In the genomic region with DNA sequence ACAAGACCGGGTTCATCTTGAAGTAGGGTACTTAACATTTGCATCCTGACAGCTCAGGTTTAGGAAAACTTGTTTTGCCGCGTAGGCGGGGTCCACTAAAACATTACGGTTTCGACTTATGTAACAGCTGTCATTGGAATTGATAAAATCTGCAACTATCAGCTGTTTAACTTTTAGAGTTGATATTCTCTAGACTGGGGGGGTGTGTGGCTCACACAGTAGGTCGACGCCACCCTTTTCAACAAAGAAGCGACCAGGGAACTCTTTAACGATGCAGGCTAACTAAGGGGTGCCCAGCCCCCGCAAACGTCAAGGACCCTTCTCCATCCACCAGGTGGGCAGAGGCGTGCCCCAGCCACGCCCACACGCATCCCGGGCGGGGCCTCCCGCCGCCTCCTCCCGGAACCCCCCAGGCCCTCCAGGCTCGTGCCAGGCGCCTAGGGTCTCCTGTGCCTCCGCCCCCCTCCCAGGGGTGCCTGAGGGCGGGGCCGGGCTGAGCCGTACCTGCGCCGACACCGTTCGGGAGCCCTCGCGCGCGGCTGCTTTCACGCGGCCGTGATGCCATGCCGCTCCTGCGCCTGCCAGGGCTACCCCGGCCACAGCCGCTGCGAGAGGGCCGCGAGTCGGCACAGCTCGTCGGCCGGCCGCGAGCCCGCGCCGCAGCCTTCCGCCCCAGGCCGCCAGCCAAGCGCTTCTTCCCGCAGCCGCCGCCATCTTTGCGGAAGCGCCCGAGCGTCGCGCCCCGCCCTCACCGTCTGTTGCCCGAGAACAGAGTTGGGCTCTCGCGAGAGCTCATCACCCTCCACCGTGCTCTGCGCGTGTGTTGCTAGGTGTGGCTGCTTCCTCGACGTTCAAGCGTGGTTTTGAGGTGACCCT, we compare ENCODE assay signal across 8 mouse cellular contexts. TPM values are rescaled to one million over a fixed set of nuclear protein-coding genes. Genes with fewer than 3 reads are reported as not detected.
DNase-seq lines count a peak whose midpoint lies in the region; ATAC-seq and TF ChIP-seq lines count a peak whose summit lies in the region.

A gene (minus strand): TSS at position 737 of the 876 bp plus-strand sequence.

- TF ChIP-seq POLR2A in bone marrow macrophage, adult 2 months (IDR thresholded peaks at IDR 0.05; ENCODE audit: borderline replicate concordance, low read depth, low read length) = no peak
- TF ChIP-seq POLR2A in embryonic fibroblast, embryonic 13.5 days (IDR thresholded peaks at IDR 0.05; ENCODE audit: low read depth, low read length) = peak; percentile 75

- peak within 1 kb of the TSS; percentile 81 for H3K4me2 ChIP-seq in kidney, embryonic 14.5 days (replicated peaks; ENCODE audit: low read depth, low read length)

- peaks cover 10% of the 10 kb centered on the region for H3K4me1 ChIP-seq in bone marrow macrophage, adult 2 months (ENCODE audit: control insufficient read depth, insufficient read depth, low read length)
- H3K4me1 ChIP-seq in embryonic fibroblast, embryonic 13.5 days (ENCODE audit: control insufficient read depth, insufficient read depth, low read length) = peaks cover 5% of the 10 kb centered on the region
- H3K4me1 ChIP-seq in kidney, embryonic 14.5 days (ENCODE audit: control insufficient read depth, insufficient read depth, low read length) = peaks cover 4% of the 10 kb centered on the region; the same call in 1 of the 2 replicates

- H3K9me3 ChIP-seq in kidney, embryonic 14.5 days (ENCODE audit: control insufficient read depth, low read length) = no peaks in the 10 kb centered on the region

- DNase-seq in A20 (ENCODE audit: low read depth, low spot score) = peak; percentile 98
- DNase-seq in heart, adult 9 months (ENCODE audit: low spot score in 2 of 2) = peak; percentile 76 to 79
- DNase-seq in liver = peak; percentile 86
- DNase-seq in spleen, postnatal 4 days (ENCODE audit: low spot score in 2 of 2) = peak; percentile 80 to 90

- peak within 1 kb of the TSS; percentile 28; the same call in 1 of the 2 replicates for H3K27ac ChIP-seq in bone marrow macrophage, adult 2 months (ENCODE audit: insufficient read depth, low read depth, low read length)
- peak within 1 kb of the TSS; percentile 57 for H3K27ac ChIP-seq in embryonic fibroblast, embryonic 13.5 days (ENCODE audit: insufficient read depth, low read length)
- peak within 1 kb of the TSS; percentile 69; the same call in 1 of the 2 replicates for H3K27ac ChIP-seq in kidney, embryonic 14.5 days (ENCODE audit: low read depth, low read length)

- TF ChIP-seq CTCF in bone marrow macrophage, adult 2 months (IDR thresholded peaks at IDR 0.05; ENCODE audit: low read depth, low read length) = no peak
- no peak for TF ChIP-seq CTCF in embryonic fibroblast, embryonic 13.5 days (IDR thresholded peaks at IDR 0.05; ENCODE audit: borderline replicate concordance, insufficient read depth, low read length)

- ATAC-seq in kidney, embryonic 14.5 days (ENCODE audit: low FRiP score, low TSS enrichment) = peak; percentile 93
- peak; percentile 96 for ATAC-seq in monocyte, adult 5-6 weeks (replicated peaks; ENCODE audit: insufficient number of reproducible peaks, low FRiP score, low TSS enrichment, poor library complexity, severe bottlenecking)

- H3K4me3 ChIP-seq in bone marrow macrophage, adult 2 months (ENCODE audit: insufficient read depth, low read length) = peak within 1 kb of the TSS; percentile 92
- peak within 1 kb of the TSS; percentile 58 for H3K4me3 ChIP-seq in embryonic fibroblast, embryonic 13.5 days (ENCODE audit: insufficient read depth, low read length)
- H3K4me3 ChIP-seq in kidney, embryonic 14.5 days (ENCODE audit: low read length) = peak within 1 kb of the TSS; percentile 97

- no peaks in the 10 kb centered on the region for H3K36me3 ChIP-seq in kidney, embryonic 14.5 days (ENCODE audit: control insufficient read depth, insufficient read depth, low read length)

- H3K27me3 ChIP-seq in kidney, embryonic 14.5 days (ENCODE audit: control insufficient read depth, insufficient read depth, low read length) = no peaks in the 10 kb centered on the region

- H3K9ac ChIP-seq in kidney, embryonic 14.5 days (ENCODE audit: low read depth, low read length) = peak within 1 kb of the TSS; percentile 94

- 3% methylated on average over 69 of the region's 76 CpGs for WGBS in kidney, embryonic 14.5 days

RNA-seq across cellular contexts. Expression of the gene that starts here (rescaled TPM):
- 48.2 and 52.2 TPM in 2 replicates for polyA plus RNA-seq in bone marrow macrophage, adult 2 months (2012; ENCODE audit: insufficient read depth, insufficient read length, missing spikeins)
- polyA plus RNA-seq in embryonic fibroblast, embryonic 13.5 days (2011; ENCODE audit: insufficient read length, low read depth, missing spikeins) = 78.7 and 91.3 TPM in 2 replicates
- polyA plus RNA-seq in kidney, embryonic 14.5 days (2014; fragmentation: Nextera tagmentation; extraction: Ambion mirVana) = 58.0 and 60.5 TPM in 2 replicates
- 110 to 135 TPM (median 128 TPM) in 3 replicates for total RNA-seq in monocyte, adult 5-6 weeks (2017)

Comparison
In these comparisons a context has a peak if more than half of its experiments do, and no peak if none do; other contexts are left out.
1. Peak in every context shown above with its lines: DNase-seq, ATAC-seq, H3K4me3 ChIP-seq and H3K27ac ChIP-seq.